Mouse (Mus musculus): ENCODE measurements around the gene Pld2. TPM values are rescaled to one million over a fixed set of nuclear protein-coding genes. Genes with fewer than 3 reads are reported as not detected.
A peak's percentile ranks its signal among the peaks of the same experiment; 100 is the strongest.

Gene Pld2
- total and polyA plus RNA-seq, 2 experiments from 2014 or later: 11.6 to 40.5 TPM

DNA sequence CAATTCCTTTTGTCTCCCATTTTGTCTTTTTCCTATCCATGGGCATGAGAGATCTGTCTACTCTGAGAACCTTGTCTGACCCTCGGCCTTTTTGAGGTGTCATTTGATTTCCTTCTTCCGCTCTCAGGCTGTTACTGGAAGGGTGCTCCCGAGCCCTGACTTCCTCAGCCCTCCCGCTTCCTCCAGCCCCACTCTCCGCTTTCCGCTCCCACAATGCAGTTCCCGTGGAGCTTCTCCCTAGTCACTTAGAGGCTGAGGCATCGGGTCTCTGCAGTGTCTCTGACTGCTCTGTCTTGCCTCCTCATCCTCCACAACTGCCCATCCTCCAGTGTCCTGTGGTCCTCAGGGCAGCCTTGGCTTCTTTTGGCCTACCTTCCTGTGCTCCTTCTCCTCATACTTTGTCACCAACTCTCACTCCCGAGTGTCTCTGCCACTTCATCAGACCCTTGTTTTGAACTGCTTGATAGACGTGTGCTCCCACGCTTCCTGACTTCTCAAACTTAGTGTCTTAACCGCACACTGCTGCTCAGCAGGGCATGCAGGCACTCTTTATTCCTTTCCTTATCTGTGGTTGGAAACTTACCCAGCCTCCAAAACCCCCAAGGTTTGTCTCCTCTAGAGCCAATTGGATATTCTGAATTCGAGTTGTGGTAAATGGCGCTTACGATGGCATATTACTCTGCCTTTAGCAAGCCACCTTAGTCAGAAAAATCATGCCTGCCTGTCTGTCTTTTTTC lies 54.6 kb downstream of the Pld2 start:
- H3K36me3 ChIP-seq (ENCODE audit: insufficient read depth): peaks cover 21% of the 10 kb centered on the region
- TF ChIP-seq CTCF (IDR thresholded peaks at IDR 0.05; ENCODE audit: low read depth): no peak
- no peak overlapping the region for H3K4me3 ChIP-seq (ENCODE audit: low read depth, low read length)
- no peaks in the 10 kb centered on the region for H3K4me1 ChIP-seq (ENCODE audit: insufficient read depth)
- DNase-seq: no peak
- no peak overlapping the region for H3K27ac ChIP-seq (ENCODE audit: low read depth, low read length)
- no peak overlapping the region for H3K9ac ChIP-seq
- H3K27me3 ChIP-seq (ENCODE audit: insufficient read depth, low read length): no peaks in the 10 kb centered on the region
- WGBS: 85% methylated on average over 15 of the region's 15 CpGs
- ATAC-seq: no peak
- H3K9me3 ChIP-seq (ENCODE audit: low read length): no peaks in the 10 kb centered on the region
- no peak overlapping the region for H3K4me2 ChIP-seq (ENCODE audit: low read depth)

DNA sequence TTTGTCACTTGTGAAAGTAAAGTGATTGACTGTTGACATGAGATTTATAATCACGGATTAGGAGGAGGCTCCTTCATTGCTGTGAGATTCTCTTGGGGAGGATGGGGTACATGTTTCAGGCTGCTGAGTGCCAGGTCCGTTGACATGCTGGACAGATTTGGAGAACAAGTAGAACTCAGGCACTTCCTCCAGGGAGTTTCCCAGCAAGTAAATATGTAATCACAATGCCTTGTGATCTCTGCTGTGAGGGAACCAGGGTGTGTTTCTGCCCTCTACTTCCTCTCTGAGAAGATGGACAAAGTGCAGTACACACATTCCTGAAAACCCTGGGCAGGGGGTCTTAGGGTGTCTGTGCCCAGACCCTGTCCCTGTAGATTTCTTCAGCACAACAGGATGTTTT lies 55.8 kb downstream of the Pld2 start:
- Histone ChIP-seq H3K27ac (ENCODE audit: low read depth, low read length) (no peak overlapping the region), H3K27me3 (ENCODE audit: insufficient read depth, low read length) (no peaks in the 10 kb centered on the region), H3K4me3 (ENCODE audit: low read depth, low read length) (no peak overlapping the region), H3K9ac (no peak overlapping the region), H3K36me3 (ENCODE audit: insufficient read depth) (peaks cover 27% of the 10 kb centered on the region), H3K9me3 (ENCODE audit: low read length) (no peaks in the 10 kb centered on the region), H3K4me2 (ENCODE audit: low read depth) (no peak overlapping the region), H3K4me1 (ENCODE audit: insufficient read depth) (no peaks in the 10 kb centered on the region)
- WGBS: 74% methylated on average over 2 of the region's 2 CpGs
- DNase-seq (no peak), ATAC-seq (no peak)
- TF ChIP-seq CTCF (IDR thresholded peaks at IDR 0.05; ENCODE audit: low read depth): no peak

DNA sequence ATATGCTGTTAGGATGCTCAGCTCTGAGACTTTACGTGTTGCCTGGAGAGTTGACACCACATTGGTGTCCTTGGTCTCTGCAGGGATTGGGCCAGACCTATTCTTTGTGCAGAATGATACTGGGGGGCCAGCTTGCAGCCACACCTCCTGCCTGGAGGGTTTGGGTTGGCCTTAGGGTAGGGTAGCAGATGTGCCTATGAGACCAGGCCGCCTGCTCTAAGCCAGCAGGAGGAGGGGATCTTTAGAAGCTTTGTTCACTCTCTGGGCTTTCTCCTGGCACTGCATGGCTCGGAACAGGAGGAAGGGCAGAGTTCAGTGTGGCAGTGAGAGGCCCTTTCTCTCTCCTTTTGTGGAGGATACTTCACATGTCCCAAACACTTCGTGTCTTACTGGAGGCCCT lies 56.2 kb downstream of the Pld2 start:
- ATAC-seq (peak; percentile 40), DNase-seq (no peak)
- no peak for TF ChIP-seq CTCF (IDR thresholded peaks at IDR 0.05; ENCODE audit: low read depth)
- 30% methylated on average over 4 of the region's 4 CpGs for WGBS
- Histone ChIP-seq H3K4me1 (ENCODE audit: insufficient read depth) (no peaks in the 10 kb centered on the region), H3K4me2 (ENCODE audit: low read depth) (no peak overlapping the region), H3K9me3 (ENCODE audit: low read length) (no peaks in the 10 kb centered on the region), H3K36me3 (ENCODE audit: insufficient read depth) (peaks cover 27% of the 10 kb centered on the region), H3K27ac (ENCODE audit: low read depth, low read length) (no peak overlapping the region), H3K9ac (no peak overlapping the region), H3K27me3 (ENCODE audit: insufficient read depth, low read length) (no peaks in the 10 kb centered on the region), H3K4me3 (ENCODE audit: low read depth, low read length) (no peak overlapping the region)

DNA sequence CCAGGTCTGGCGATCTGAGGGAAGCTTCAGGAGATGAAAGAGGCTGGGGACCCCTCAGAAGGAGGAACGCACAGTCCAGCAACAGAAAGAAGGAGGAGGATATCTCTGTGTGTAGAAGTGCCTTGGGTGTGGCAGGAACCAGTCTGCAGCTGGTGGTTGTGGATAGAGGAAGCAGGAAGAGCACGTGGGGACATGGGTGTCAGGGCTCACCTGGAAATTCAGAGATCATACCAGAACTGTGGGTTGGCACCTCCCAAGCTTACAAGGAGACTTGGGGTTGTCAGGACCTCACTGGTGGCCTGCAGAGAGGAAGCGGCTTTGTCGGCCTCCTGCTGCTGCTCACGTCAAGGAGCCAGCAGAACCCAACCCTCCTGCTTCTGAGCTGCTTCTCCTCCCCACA lies 57.4 kb downstream of the Pld2 start:
- TF ChIP-seq CTCF (IDR thresholded peaks at IDR 0.05; ENCODE audit: low read depth): no peak
- DNase-seq (no peak), ATAC-seq (no peak)
- WGBS: 83% methylated on average over 6 of the region's 6 CpGs
- H3K36me3 ChIP-seq (ENCODE audit: insufficient read depth): peaks cover 36% of the 10 kb centered on the region
- H3K4me3 ChIP-seq (ENCODE audit: low read depth, low read length): no peak overlapping the region
- H3K27ac ChIP-seq (ENCODE audit: low read depth, low read length): no peak overlapping the region
- H3K9me3 ChIP-seq (ENCODE audit: low read length): no peaks in the 10 kb centered on the region
- H3K9ac ChIP-seq: no peak overlapping the region
- no peaks in the 10 kb centered on the region for H3K27me3 ChIP-seq (ENCODE audit: insufficient read depth, low read length)
- H3K4me2 ChIP-seq (ENCODE audit: low read depth): no peak overlapping the region
- H3K4me1 ChIP-seq (ENCODE audit: insufficient read depth): no peaks in the 10 kb centered on the region

DNA sequence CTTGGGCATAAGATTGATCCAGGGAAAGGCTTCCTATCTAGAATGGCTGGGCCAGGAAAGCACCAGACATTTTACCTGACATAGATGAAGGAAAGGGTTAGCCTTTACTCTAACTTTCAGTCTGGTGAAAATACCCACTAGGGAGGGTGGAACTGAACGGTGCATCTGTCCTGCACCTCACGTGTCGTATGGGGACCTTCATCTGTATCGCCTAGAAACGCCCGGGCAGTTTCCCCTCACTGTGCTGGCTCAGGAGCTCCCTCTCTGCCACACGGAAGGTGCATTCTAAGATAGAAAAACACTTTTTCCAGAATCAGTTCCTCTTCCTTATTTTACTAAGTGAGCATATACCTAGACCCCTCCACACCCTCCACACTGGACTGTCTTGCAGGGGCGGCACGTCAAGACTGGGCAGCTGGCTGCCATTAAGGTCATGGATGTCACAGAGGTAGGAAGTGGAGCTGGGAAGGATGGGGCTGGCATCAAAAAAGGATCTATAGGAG lies 58.6 kb downstream of the Pld2 start:
- no peaks in the 10 kb centered on the region for H3K4me1 ChIP-seq (ENCODE audit: insufficient read depth)
- no peak overlapping the region for H3K4me3 ChIP-seq (ENCODE audit: low read depth, low read length)
- no peak overlapping the region for H3K4me2 ChIP-seq (ENCODE audit: low read depth)
- H3K9me3 ChIP-seq (ENCODE audit: low read length): no peaks in the 10 kb centered on the region
- TF ChIP-seq CTCF (IDR thresholded peaks at IDR 0.05; ENCODE audit: low read depth): no peak
- WGBS: 91% methylated on average over 9 of the region's 9 CpGs
- DNase-seq (no peak), ATAC-seq (no peak)
- H3K9ac ChIP-seq: no peak overlapping the region
- H3K27me3 ChIP-seq (ENCODE audit: insufficient read depth, low read length): no peaks in the 10 kb centered on the region
- no peak overlapping the region for H3K27ac ChIP-seq (ENCODE audit: low read depth, low read length)
- peaks cover 40% of the 10 kb centered on the region for H3K36me3 ChIP-seq (ENCODE audit: insufficient read depth)

DNA sequence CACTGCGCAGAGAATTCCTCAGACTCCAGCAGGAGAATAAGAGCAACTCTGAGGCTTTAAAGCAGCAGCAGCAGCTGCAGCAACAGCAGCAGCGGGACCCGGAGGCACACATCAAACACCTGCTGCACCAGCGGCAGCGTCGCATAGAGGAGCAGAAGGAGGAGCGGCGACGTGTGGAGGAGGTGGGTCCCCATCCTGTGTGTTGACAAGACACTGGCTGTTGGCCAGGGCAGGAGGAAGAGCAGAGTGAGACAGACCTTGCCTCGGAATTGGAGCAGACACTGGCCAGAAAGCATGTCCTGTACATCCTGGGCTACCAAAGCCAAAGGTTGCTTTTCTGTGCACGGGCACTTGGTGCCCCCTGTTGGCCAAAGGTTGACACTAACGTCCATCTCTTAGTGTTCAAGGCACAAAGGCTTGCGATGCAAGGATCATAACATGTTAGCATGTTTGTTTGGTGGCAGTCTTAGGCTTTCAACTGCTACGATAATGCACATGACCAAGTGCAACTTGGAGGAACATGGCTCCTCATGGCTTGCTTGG lies 65.2 kb downstream of the Pld2 start:
- H3K9ac ChIP-seq: no peak overlapping the region
- 53% methylated on average over 14 of the region's 14 CpGs for WGBS
- peak; percentile 58; the same call in 1 of the 2 replicates for ATAC-seq

DNA sequence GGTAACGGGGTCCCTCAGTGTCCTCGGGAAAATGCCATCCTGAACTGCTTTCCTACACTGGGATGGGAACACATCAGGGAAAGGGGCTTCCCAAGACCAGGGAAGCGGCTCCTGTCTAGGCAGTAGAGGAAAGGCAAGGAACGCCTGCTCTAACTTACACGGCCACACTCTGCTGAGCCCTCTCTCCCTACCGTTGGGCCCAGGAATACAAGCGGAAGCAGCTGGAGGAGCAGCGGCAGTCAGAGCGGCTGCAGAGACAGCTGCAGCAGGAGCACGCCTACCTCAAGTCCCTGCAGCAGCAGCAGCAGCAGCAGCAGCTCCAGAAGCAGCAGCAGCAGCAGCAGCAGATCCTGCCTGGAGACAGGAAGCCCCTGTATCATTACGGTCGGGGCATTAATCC lies 66.9 kb downstream of the Pld2 start:
- H3K27ac ChIP-seq (ENCODE audit: low read depth, low read length): no peak overlapping the region
- H3K9me3 ChIP-seq (ENCODE audit: low read length): no peaks in the 10 kb centered on the region
- H3K4me2 ChIP-seq (ENCODE audit: low read depth): no peak overlapping the region
- no peak overlapping the region for H3K4me3 ChIP-seq (ENCODE audit: low read depth, low read length)
- WGBS: 85% methylated on average over 12 of the region's 12 CpGs
- ATAC-seq (no peak), DNase-seq (no peak)
- no peak overlapping the region for H3K9ac ChIP-seq
- H3K36me3 ChIP-seq (ENCODE audit: insufficient read depth): peaks cover 79% of the 10 kb centered on the region
- H3K27me3 ChIP-seq (ENCODE audit: insufficient read depth, low read length): no peaks in the 10 kb centered on the region
- TF ChIP-seq CTCF (IDR thresholded peaks at IDR 0.05; ENCODE audit: low read depth): no peak
- H3K4me1 ChIP-seq (ENCODE audit: insufficient read depth): no peaks in the 10 kb centered on the region

More for the DNA sequence above, 65.2 kb downstream of the Pld2 start:
- H3K36me3 ChIP-seq (ENCODE audit: insufficient read depth): peaks cover 74% of the 10 kb centered on the region
- no peak overlapping the region for H3K27ac ChIP-seq (ENCODE audit: low read depth, low read length)
- no peak overlapping the region for H3K4me2 ChIP-seq (ENCODE audit: low read depth)
- peak; percentile 91 for TF ChIP-seq CTCF (IDR thresholded peaks at IDR 0.05; ENCODE audit: low read depth)
- H3K4me3 ChIP-seq (ENCODE audit: low read depth, low read length): no peak overlapping the region
- H3K9me3 ChIP-seq (ENCODE audit: low read length): no peaks in the 10 kb centered on the region
- DNase-seq: peak; percentile 76
- no peaks in the 10 kb centered on the region for H3K27me3 ChIP-seq (ENCODE audit: insufficient read depth, low read length)
- H3K4me1 ChIP-seq (ENCODE audit: insufficient read depth): no peaks in the 10 kb centered on the region

All from forebrain, postnatal 0 days (tissue).